Mouse (Mus musculus): ENCODE results near the gene Alox15.

Alox15 gene

GRCm38 (mm10) chr11:70308296-70308695 lies 43.5 kb downstream of the Alox15 start:
- DNase-seq (ENCODE audit: low read depth, low spot score): peak; percentile 44

DNA sequence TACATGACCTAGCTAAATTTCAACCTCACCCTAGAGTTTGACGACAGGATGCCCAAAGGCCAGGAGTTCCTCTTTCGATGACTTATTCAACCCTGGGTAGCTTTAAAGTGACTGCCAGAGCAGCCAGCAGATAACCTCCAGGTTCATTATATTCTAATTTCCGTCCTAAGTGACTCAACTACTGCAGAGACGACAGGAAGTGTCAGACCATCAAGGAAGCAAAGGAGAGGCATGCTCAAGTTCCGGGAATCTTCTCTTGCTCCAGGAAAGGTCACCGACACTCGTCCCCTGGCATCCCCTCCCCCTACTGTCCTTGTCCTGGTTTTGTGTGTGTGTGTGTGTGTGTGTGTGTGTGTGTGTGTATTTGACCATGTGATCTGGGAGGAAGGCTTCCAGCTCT lies 45.7 kb downstream of the Alox15 start:
- DNase-seq (ENCODE audit: low read depth, low spot score): peak; percentile 77

- no peak for DNase-seq (ENCODE audit: low read depth, low spot score)
These were observed 49.5 kb downstream of the Alox15 start for GRCm38 (mm10) chr11:70302293-70302692.

- peak; percentile 33 for DNase-seq (ENCODE audit: low read depth, low spot score)
These were observed 53.9 kb downstream of the Alox15 start for GRCm38 (mm10) chr11:70297836-70298454.

DNA sequence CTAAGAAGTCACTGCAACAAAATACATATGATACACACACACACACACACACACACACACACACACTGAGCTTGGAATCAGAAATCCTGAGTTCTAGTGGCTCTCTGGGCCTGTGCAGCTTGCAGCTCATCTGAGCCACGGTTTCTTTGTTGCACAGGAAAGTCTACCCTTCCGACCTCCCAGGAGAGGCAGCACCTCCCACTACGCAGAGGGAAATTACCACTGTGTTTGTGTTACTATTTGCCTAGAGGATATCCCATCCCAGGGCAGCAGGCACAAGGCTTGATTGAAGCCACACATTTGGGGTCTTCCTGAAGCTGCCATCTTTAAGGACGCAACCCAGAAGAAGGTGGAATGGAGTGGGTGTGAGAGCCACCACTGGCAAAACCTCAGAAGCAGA lies 54.4 kb downstream of the Alox15 start:
- no peak for DNase-seq (ENCODE audit: low read depth, low spot score)
